12 mouse cellular contexts compared by ENCODE assay signal in genomic region chr1:162831838-162832573, GRCm38 (mm10). TPM values are rescaled to one million over a fixed set of nuclear protein-coding genes. Genes with fewer than 3 reads are reported as not detected.
DNase-seq lines count a peak whose midpoint lies in the region; ATAC-seq and TF ChIP-seq lines count a peak whose summit lies in the region.
"Had no signal": no experiment of that assay in that cellular context is flagged by ENCODE, and none has a peak within 500 bp of the region (broad histone marks: within the 10 kb centered on the region; RNA-seq: fewer than 3 reads in every experiment).

No protein-coding gene starts in this region.

- no peak overlapping the region for H3K4me3 ChIP-seq in lung, embryonic 16.5 days (ENCODE audit: low read length)
- H3K4me3 ChIP-seq in lung, adult 2 months (replicated peaks; ENCODE audit: extremely low read depth, low read depth, low read length): no peak overlapping the region
- peak overlapping the region; percentile 7 for H3K4me3 ChIP-seq in forebrain, embryonic 13.5 days
- H3K4me3 ChIP-seq in limb, embryonic 11.5 days (ENCODE audit: low read depth, low read length): no peak overlapping the region

- 10% methylated on average over 5 of the region's 5 CpGs for WGBS in lung, embryonic 16.5 days
- WGBS in lung, adult 2 months: 51% methylated on average over 5 of the region's 5 CpGs
- WGBS in forebrain, embryonic 13.5 days: 0% methylated on average over 5 of the region's 5 CpGs
- WGBS in limb, embryonic 11.5 days: 6% methylated on average over 5 of the region's 5 CpGs

- peak overlapping the region; percentile 24; the same call in 1 of the 2 replicates for H3K4me2 ChIP-seq in lung, embryonic 16.5 days (ENCODE audit: low read depth, low read length)
- H3K4me2 ChIP-seq in forebrain, embryonic 13.5 days: peak overlapping the region; percentile 43
- no peak overlapping the region for H3K4me2 ChIP-seq in limb, embryonic 11.5 days (ENCODE audit: low read depth, severe bottlenecking)

- no peaks in the 10 kb centered on the region for H3K27me3 ChIP-seq in lung, embryonic 16.5 days (ENCODE audit: control insufficient read depth, insufficient read depth, low read depth, low read length)
- H3K27me3 ChIP-seq in forebrain, embryonic 13.5 days: peaks cover 8% of the 10 kb centered on the region
- H3K27me3 ChIP-seq in limb, embryonic 11.5 days (ENCODE audit: control insufficient read depth, insufficient read depth, low read length): no peaks in the 10 kb centered on the region

- intact Hi-C loops in gastrocnemius, postnatal 14 days (cut with DNase I; ENCODE audit: low total_unique reads): no loop called here

- H3K9ac ChIP-seq in lung, embryonic 16.5 days (ENCODE audit: low read length): no peak overlapping the region
- H3K9ac ChIP-seq in forebrain, embryonic 13.5 days: peak overlapping the region; percentile 23; the same call in 1 of the 2 replicates
- 0 out of 2 replicates have a peak overlapping the region, but pooled peaks have one; percentile 12 for H3K9ac ChIP-seq in limb, embryonic 11.5 days (ENCODE audit: low read length)

- no peak for TF ChIP-seq POLR2A in lung, adult 2 months (IDR thresholded peaks at IDR 0.05; ENCODE audit: borderline replicate concordance, extremely low read depth, low read depth, low read length)

- H3K4me1 ChIP-seq in lung, embryonic 16.5 days (replicated peaks; ENCODE audit: control insufficient read depth, insufficient read depth, low read length): no peaks in the 10 kb centered on the region
- no peaks in the 10 kb centered on the region; the same call in none of the 2 replicates for H3K4me1 ChIP-seq in lung, adult 2 months (ENCODE audit: control insufficient read depth, insufficient read depth, low read length)
- peaks cover 14% of the 10 kb centered on the region for H3K4me1 ChIP-seq in forebrain, embryonic 13.5 days
- 0 out of 2 replicates have a peak, but pooled peaks cover 3% of the 10 kb centered on the region for H3K4me1 ChIP-seq in limb, embryonic 11.5 days (ENCODE audit: control insufficient read depth, insufficient read depth, low read length)

- no peak for DNase-seq in lung, adult 2 months
- DNase-seq in limb, embryonic 11.5 days (ENCODE audit: low spot score): peak; percentile 74
- peak; percentile 77 for DNase-seq in retina, postnatal 1 day
- DNase-seq in gastrocnemius, postnatal 14 days: no peak
- DNase-seq in left cerebral cortex, adult 11 months (ENCODE audit: low spot score): no peak
- DNase-seq in B cell, adult 2 months: no peak
- DNase-seq: gastrocnemius, postnatal 25 days; spleen, adult 18-20 months had no signal

- H3K9me3 ChIP-seq in lung, embryonic 16.5 days (ENCODE audit: control insufficient read depth, low read length): no peaks in the 10 kb centered on the region
- H3K9me3 ChIP-seq in forebrain, embryonic 13.5 days (replicated peaks): no peaks in the 10 kb centered on the region
- H3K9me3 ChIP-seq in limb, embryonic 11.5 days (ENCODE audit: control insufficient read depth, low read length): no peaks in the 10 kb centered on the region

- H3K27ac ChIP-seq in lung, embryonic 16.5 days (ENCODE audit: low read length): no peak overlapping the region
- peak overlapping the region; percentile 62; the same call in 1 of the 2 replicates for H3K27ac ChIP-seq in forebrain, embryonic 13.5 days
- H3K27ac ChIP-seq in limb, embryonic 11.5 days (replicated peaks; ENCODE audit: low read depth, low read length): peak overlapping the region; percentile 60

- ATAC-seq in lung, embryonic 16.5 days (ENCODE audit: low read depth): peak; percentile 54; the same call in 1 of the 2 replicates
- ATAC-seq in forebrain, embryonic 13.5 days: peak; percentile 96
- ATAC-seq in limb, embryonic 11.5 days (ENCODE audit: insufficient number of reproducible peaks, low FRiP score, low TSS enrichment, low read depth): peak; percentile 86; the same call in 1 of the 2 replicates

- no peak for TF ChIP-seq CTCF in lung, adult 2 months (IDR thresholded peaks at IDR 0.05; ENCODE audit: insufficient read depth, low read length)

- no peaks in the 10 kb centered on the region for H3K36me3 ChIP-seq in lung, embryonic 16.5 days (ENCODE audit: control insufficient read depth, insufficient read depth, low read length)
- H3K36me3 ChIP-seq in forebrain, embryonic 13.5 days (ENCODE audit: poor library complexity, severe bottlenecking): no peaks in the 10 kb centered on the region
- no peaks in the 10 kb centered on the region for H3K36me3 ChIP-seq in limb, embryonic 11.5 days (ENCODE audit: control insufficient read depth, insufficient read depth, low read length)

RNA-seq across cellular contexts. Expression of gene Fmo4, which starts 18.2 kb away (rescaled TPM):
- 2.4 and 3.3 TPM in 2 replicates for polyA plus RNA-seq in lung, embryonic 16.5 days (2015; fragmentation: Nextera tagmentation; extraction: Ambion mirVana)
- 1.7 and 2.4 TPM in 2 replicates for polyA plus RNA-seq in lung, adult 2 months (2012; rRNA removed)
- 0.31 TPM in 1 of 2 replicates, not detected in the other for polyA plus RNA-seq in forebrain, embryonic 13.5 days (2015; fragmentation: Nextera tagmentation; extraction: Ambion mirVana)
- not detected in 2 replicates for polyA plus RNA-seq in limb, embryonic 11.5 days (2014; fragmentation: Nextera tagmentation; extraction: Ambion mirVana)
- under 1 TPM; 0.16 to 0.31 TPM for total RNA-seq in gastrocnemius, postnatal 14 days (2021)
- total RNA-seq: megakaryocyte-erythroid progenitor cell, adult 5-6 weeks; MEL had no signal

RNA-seq across cellular contexts. Expression of gene Fmo1, which starts 34.4 kb away (rescaled TPM):
- polyA plus RNA-seq in lung, embryonic 16.5 days (2015; fragmentation: Nextera tagmentation; extraction: Ambion mirVana): 29.2 and 41.0 TPM in 2 replicates
- 173 and 219 TPM in 2 replicates for polyA plus RNA-seq in lung, adult 2 months (2012; rRNA removed)
- polyA plus RNA-seq in forebrain, embryonic 13.5 days (2015; fragmentation: Nextera tagmentation; extraction: Ambion mirVana): 9.4 and 10.6 TPM in 2 replicates
- polyA plus RNA-seq in limb, embryonic 11.5 days (2014; fragmentation: Nextera tagmentation; extraction: Ambion mirVana): 2.8 and 3.1 TPM in 2 replicates
- 10 to 100 TPM; 16.2 to 23.7 TPM for total RNA-seq in gastrocnemius, postnatal 14 days (2021)
- total RNA-seq: megakaryocyte-erythroid progenitor cell, adult 5-6 weeks had no signal

Comparison
In these comparisons a context has a peak if more than half of its experiments do, and no peak if none do; other contexts are left out.
1. DNase-seq: peak in limb, embryonic 11.5 days (single experiment) and retina, postnatal 1 day (single experiment); none in lung, adult 2 months (single experiment), gastrocnemius, postnatal 14 days (single experiment), left cerebral cortex, adult 11 months (single experiment) and B cell, adult 2 months (0 of 2).
2. Peak in every context shown above with its lines, with median percentiles within 50 percentile points of each other: ATAC-seq.